Mouse (Mus musculus) lung, adult 2 months (tissue): ENCODE data around the gene Fmod.

Experiments
- CTCF ChIP-seq: fragments of 200-500 bp; IDR thresholded peaks from 2 replicates; pipeline ENCODE4 v1.5.1; 2011; ENCODE audit warnings: mild to moderate bottlenecking, low read length, control low read depth; ENCODE audit not compliant: insufficient read depth
- POLR2A ChIP-seq: fragments of 200-500 bp; IDR thresholded peaks from 2 replicates; pipeline ENCODE4 v1.6.1; 2011; ENCODE audit warnings: low read depth, mild to moderate bottlenecking, control low read depth, low read length, borderline replicate concordance; ENCODE audit errors: extremely low read depth

DNA sequence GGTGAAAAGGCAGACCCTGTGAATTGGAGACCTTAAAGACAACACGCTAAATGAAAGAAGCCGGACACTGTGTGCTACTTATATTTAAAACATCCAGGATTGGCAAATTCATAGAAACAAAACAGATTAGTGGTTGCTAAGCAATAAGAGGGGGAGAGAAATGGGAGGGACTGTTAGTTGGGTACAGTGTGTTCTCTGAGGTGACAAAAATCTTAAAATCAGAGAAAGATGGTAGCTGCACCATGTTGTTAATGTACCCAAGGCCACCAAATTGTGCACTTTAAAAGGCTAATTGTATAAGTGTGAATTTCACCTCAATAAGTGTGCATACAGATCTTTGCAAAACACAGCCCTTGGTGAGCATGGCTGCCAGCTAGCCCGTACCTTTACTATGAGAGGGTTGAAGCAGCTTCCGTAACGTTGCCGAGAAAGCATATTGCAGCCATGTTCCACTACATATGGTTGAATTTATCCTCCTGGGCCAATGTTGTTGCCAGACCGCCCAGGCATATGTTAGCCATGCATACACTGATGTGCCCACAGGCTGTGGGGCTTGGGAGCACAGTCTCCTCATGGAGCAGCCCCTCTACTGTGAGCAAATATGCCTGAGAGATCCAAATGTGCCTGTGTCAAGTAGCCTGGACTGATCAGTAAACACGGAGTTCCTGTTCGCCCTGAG lies 12.6 kb upstream of the Fmod start:
- TF ChIP-seq CTCF (no peak), POLR2A (no peak)
